Mouse (Mus musculus): ENCODE results near the gene Tmem130.

The Tmem130 gene

DNA sequence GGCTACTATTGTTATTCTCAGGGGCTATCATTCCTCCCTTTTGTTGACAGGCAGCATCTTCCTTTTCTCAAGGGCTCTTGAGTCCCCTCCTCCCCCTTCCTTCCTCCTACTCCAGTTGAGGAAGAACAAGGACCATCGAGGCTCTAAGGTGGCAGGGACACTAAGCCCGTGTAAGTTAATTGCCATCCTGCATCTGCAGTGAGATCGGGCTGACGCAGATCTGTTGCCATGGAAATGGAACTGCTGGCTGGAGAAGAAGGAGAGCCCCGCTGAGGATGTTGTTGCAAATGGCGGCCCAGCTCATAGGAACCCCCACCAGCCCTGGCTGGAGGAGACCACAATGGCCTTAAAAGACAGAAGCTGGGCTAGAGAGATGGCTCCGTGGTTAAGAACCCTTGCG is 3.2 kb downstream of the Tmem130 start:
- ChIA-PET CTCF (interaction anchor here in 3 of 4 experiments (1.0 to 3.1 kb wide), 6 partner anchors 8 to 707 kb away, joined by 3 to 12 read pairs (median 4); partner anchors contain the start of gene Trrap (in 2 of the 3)), POLR2A (interaction anchor here (0.6 to 5.1 kb wide), 12 partner anchors 8 to 774 kb away, joined by 3 to 23 read pairs (median 4); partner anchors contain the start of genes Trrap (in 4 of the 4), Nptx2 (in 2 of the 4) and Zkscan5 (in 1 of the 4))

GRCm38 (mm10) chr5:144757402-144757801 is 4.2 kb downstream of the Tmem130 start:
- ChIA-PET CTCF (interaction anchor here in 1 of 4 experiments (0.9 to 3.1 kb wide), 2 partner anchors 11 to 30 kb away, joined by 3 to 12 read pairs; partner anchors contain the start of gene Trrap), POLR2A (interaction anchor here in 3 of 4 experiments (1.1 to 5.1 kb wide), 6 partner anchors 9 to 305 kb away, joined by 3 to 23 read pairs (median 4); partner anchors contain the start of gene Trrap (in 3 of the 3))

DNA sequence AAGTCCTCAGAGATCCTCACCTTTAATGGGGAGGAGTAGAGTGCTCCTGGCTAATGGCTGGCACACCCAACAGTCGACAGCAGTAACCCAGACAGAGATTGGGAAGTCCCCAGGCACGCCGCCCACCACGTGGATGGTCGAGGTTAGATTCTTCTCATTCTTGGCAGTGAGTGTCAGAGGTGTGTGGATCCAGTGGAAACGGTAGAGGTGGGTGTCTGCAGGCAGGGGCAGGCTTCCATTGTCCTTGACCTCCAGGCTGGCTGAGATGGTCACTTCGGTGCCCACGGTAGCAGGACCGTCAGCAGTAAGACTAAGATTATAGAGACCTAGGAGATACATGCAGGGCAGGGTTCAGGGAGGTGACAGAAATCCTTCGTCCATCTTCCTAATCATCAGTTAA is 6.4 kb downstream of the Tmem130 start:
- CTCF ChIA-PET = interaction anchor here in 2 of 4 experiments (0.6 to 1.2 kb wide), 4 partner anchors 13 to 503 kb away, joined by 3 to 4 read pairs (median 4); no protein-coding TSS in a partner anchor
- POLR2A ChIA-PET = interaction anchor here in 3 of 4 experiments (0.5 to 5.1 kb wide), 8 partner anchors 12 to 1694 kb away, joined by 3 to 23 read pairs (median 4); partner anchors contain the start of genes Trrap (in 2 of the 3) and Nptx2 (in 1 of the 3)

- ChIA-PET POLR2A (interaction anchor here (0.8 to 1.8 kb wide), 13 partner anchors 8 to 207 kb away, joined by 3 to 15 read pairs (median 4); partner anchors contain the start of genes Trrap (in 2 of the 4) and Tmem130 (in 1 of the 4)), CTCF (interaction anchor here (0.6 to 2.8 kb wide), 28 partner anchors 8 to 485 kb away, joined by 3 to 24 read pairs (median 4); partner anchors contain the start of genes Tmem130 (in 3 of the 4) and Trrap (in 3 of the 4))
These were observed 8.6 kb downstream of the Tmem130 start for GRCm38 (mm10) chr5:144753041-144753440.

DNA sequence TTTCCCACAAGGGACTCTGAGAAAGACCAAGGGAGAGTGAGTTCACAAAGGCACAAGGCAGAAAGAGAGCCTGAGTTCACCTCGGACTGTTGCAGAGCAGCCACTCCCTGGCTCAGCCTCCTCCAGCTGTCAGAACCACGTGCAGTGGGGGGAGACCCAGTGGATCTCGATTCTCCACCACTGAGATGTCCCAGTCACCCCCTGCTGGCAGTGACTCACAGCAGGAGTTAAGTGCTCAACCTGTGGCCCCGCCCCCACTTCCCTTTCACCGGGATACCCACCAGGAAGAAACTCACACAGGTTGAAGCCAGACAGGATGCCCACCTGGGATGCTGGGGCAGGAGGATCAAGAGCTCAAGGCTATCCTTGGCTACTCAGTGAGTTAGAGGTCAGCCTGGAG is 9.2 kb downstream of the Tmem130 start:
- POLR2A ChIA-PET = interaction anchor here (0.6 to 1.8 kb wide), 14 partner anchors 9 to 206 kb away, joined by 3 to 15 read pairs (median 4); partner anchors contain the start of genes Trrap (in 2 of the 4) and Tmem130 (in 1 of the 4)
- CTCF ChIA-PET = interaction anchor here (0.5 to 2.8 kb wide), 25 partner anchors 9 to 485 kb away, joined by 3 to 24 read pairs (median 4); partner anchors contain the start of genes Tmem130 (in 3 of the 4) and Trrap (in 2 of the 4)

- CTCF ChIA-PET = interaction anchor here in 1 of 4 experiments (0.6 to 2.8 kb wide), 5 partner anchors 11 to 673 kb away, joined by 3 to 14 read pairs (median 4); no protein-coding TSS in a partner anchor
These were observed 24.5 kb downstream of the Tmem130 start for GRCm38 (mm10) chr5:144737101-144737500.

GRCm38 (mm10) chr5:144734949-144735348 is 26.7 kb downstream of the Tmem130 start:
- ChIA-PET CTCF (interaction anchor here in 3 of 4 experiments (0.6 to 2.3 kb wide), 24 partner anchors 8 to 528 kb away, joined by 3 to 9 read pairs (median 4); partner anchors contain the start of gene Tecpr1 (in 1 of the 3)), POLR2A (interaction anchor here in 1 of 4 experiments (0.5 to 1.9 kb wide), 3 partner anchors 9 to 1272 kb away, joined by 3 to 5 read pairs (median 3); no protein-coding TSS in a partner anchor)

More at GRCm38 (mm10) chr5:144737101-144737500, 24.5 kb downstream of the Tmem130 start:
- POLR2A ChIA-PET = interaction anchor here in 2 of 4 experiments (0.7 to 1.5 kb wide), 6 partner anchors 10 to 513 kb away, joined by 3 to 5 read pairs (median 3); partner anchors contain the start of genes Tecpr1 (in 1 of the 2) and Trrap (in 1 of the 2)

DNA sequence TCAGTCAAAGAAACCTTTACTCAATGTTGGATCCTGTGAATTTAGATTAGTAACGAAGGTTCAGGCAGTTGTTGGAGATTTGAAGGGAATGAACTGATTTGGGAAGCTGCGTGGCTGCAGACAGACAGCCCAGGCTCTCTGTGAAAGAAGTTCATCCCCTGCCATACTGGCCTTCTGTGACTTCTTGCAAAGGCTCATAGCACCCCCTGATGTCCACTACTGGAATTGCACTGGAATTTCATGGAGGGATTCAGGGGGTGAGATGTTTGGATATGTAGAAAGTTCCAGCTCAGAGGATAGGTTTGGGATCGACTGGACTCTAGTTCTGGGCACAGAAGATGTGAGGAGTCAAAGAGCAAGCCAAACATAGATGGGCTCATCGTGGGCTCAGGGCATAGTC is 27.7 kb downstream of the Tmem130 start:
- POLR2A ChIA-PET = interaction anchor here in 1 of 4 experiments (1.9 kb wide), 1 partner anchor 8 kb away, joined by 5 read pairs; no protein-coding TSS in a partner anchor
- CTCF ChIA-PET = interaction anchor here in 3 of 4 experiments (0.6 to 2.3 kb wide), 38 partner anchors 9 to 695 kb away, joined by 3 to 9 read pairs (median 4); partner anchors contain the start of genes Tecpr1 (in 1 of the 3), Tmem130 (in 1 of the 3) and Trrap (in 1 of the 3)

DNA sequence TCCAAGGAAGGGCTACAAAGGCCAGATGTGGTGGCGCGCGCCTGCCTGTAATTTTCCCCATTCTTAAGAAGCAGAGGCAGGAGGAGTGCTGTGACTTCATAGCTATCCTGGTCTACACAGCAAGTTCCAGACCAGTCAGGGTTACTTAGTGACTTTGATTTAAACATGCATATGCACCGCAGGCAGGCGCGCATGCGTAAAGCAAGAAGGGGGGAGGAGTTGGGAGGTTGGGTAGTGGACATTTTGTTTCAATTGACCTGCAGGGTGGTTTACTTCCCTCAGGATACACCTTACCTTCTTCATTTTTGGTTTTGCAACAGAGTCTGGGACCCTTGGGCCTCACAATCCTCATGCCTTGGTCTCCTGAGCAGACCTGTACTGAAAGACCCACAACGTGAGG is 32.4 kb downstream of the Tmem130 start:
- ChIA-PET POLR2A (interaction anchor here in 2 of 4 experiments (1.0 to 4.8 kb wide), 2 partner anchors 183 kb away, joined by 3 to 20 read pairs; partner anchors contain the start of gene Nptx2 (in 1 of the 2)), CTCF (interaction anchor here in 2 of 4 experiments (0.6 to 1.0 kb wide), 2 partner anchors 228 to 527 kb away, joined by 3 to 4 read pairs; no protein-coding TSS in a partner anchor)

- POLR2A ChIA-PET = interaction anchor here in 2 of 4 experiments (0.7 to 4.8 kb wide), 6 partner anchors 15 to 221 kb away, joined by 3 to 20 read pairs (median 3); partner anchors contain the start of gene Nptx2 (in 1 of the 2)
- CTCF ChIA-PET = interaction anchor here (0.6 to 3.4 kb wide), 14 partner anchors 9 to 526 kb away, joined by 3 to 14 read pairs (median 4); no protein-coding TSS in a partner anchor
These were observed 33.4 kb downstream of the Tmem130 start for GRCm38 (mm10) chr5:144728237-144728636.

GRCm38 (mm10) chr5:144727119-144727518 is 34.5 kb downstream of the Tmem130 start:
- POLR2A ChIA-PET = interaction anchor here in 3 of 4 experiments (0.5 to 4.8 kb wide), 14 partner anchors 10 to 339 kb away, joined by 3 to 20 read pairs (median 4); partner anchors contain the start of gene Nptx2 (in 2 of the 3)
- CTCF ChIA-PET = interaction anchor here (0.5 to 3.4 kb wide), 69 partner anchors 9 to 519 kb away, joined by 3 to 22 read pairs (median 4); partner anchors contain the start of gene Trrap (in 1 of the 4)

DNA sequence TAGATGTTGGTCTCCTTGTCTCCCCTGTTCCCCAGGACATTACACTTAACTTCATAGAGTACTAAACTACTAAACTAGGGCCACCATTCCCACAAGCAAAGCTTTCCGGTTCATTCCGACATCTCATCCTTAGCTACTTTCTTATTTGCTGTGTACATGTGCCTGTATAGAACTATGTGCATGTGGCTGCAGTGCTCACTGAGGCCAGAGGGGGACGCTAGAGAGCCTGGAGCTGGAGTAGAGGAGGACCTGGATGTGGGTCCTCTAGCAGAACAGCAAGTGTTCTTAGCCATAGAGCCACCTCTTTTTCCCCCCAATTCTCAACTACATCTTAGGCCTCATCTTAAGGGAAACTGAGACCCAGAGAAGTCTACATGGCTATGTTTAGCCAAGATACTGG is 36.1 kb downstream of the Tmem130 start:
- ChIA-PET POLR2A (interaction anchor here in 3 of 4 experiments (0.6 to 4.8 kb wide), 21 partner anchors 9 to 314 kb away, joined by 3 to 20 read pairs (median 3); partner anchors contain the start of gene Nptx2 (in 2 of the 3)), CTCF (interaction anchor here (0.5 to 3.4 kb wide), 47 partner anchors 9 to 1432 kb away, joined by 3 to 22 read pairs (median 4); partner anchors contain the start of genes Tmem130 (in 1 of the 4) and Zfp853 (in 1 of the 4))

DNA sequence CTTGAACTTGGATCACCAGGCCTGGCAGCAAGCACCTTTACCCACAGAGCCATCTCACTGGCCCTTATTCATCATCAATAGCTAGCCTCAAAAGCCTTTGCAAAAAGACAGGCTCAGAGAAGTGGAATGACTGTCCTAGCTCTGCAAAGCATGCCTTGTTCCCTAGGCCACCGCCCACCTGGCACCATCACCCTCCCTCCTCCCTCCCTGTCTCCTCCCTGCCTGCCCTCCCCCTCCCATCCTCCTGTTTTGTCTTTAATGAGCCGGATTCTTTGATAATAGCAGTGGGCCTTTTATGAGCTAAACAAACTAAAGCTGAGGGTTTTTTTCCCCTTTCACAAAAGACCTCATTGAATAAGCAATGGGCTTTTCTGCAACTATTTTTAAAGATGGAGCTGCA is 36.7 kb downstream of the Tmem130 start:
- ChIA-PET POLR2A (interaction anchor here in 3 of 4 experiments (0.5 to 4.8 kb wide), 23 partner anchors 9 to 365 kb away, joined by 3 to 20 read pairs (median 3); partner anchors contain the start of gene Nptx2 (in 2 of the 3)), CTCF (interaction anchor here (0.5 to 3.4 kb wide), 47 partner anchors 9 to 1431 kb away, joined by 3 to 22 read pairs (median 4); partner anchors contain the start of genes Tmem130 (in 1 of the 4) and Zfp853 (in 1 of the 4))

DNA sequence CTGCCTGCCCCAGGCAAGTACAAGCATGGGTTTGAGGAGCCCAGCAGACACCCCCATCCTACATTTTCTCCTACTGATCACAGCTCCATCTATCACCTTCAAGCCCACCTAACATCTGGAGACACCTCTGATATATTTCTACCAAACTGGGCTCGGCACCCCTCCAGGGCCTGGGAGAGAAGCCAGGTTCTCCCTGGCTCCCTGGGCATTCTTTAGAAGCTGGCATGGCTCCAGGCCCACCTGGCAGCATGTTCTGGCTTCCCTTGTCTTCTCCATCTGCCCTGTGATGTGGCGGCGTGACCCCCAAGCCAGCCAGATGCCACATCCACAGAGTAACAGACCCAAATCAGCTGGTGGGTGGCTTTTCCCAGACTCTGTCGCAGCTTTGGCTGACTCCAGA is 41.3 kb downstream of the Tmem130 start:
- ChIA-PET POLR2A (no interaction called here), CTCF (interaction anchor here in 2 of 4 experiments (0.6 to 1.0 kb wide), 2 partner anchors 27 to 227 kb away, joined by 3 to 4 read pairs; no protein-coding TSS in a partner anchor)

- ChIA-PET POLR2A (no interaction called here), CTCF (interaction anchor here in 1 of 4 experiments (0.7 to 1.0 kb wide), 2 partner anchors 26 kb away, joined by 3 read pairs; no protein-coding TSS in a partner anchor)
These were observed 41.8 kb downstream of the Tmem130 start for GRCm38 (mm10) chr5:144719781-144720180.

GRCm38 (mm10) chr5:144717186-144717585 is 44.4 kb downstream of the Tmem130 start:
- ChIA-PET CTCF (no interaction called here), POLR2A (interaction anchor here in 2 of 4 experiments (0.7 to 1.1 kb wide), 3 partner anchors 9 to 172 kb away, joined by 3 to 4 read pairs (median 3); partner anchors contain the start of gene Nptx2 (in 1 of the 2))

GRCm38 (mm10) chr5:144713371-144713770 is 48.2 kb downstream of the Tmem130 start:
- POLR2A ChIA-PET = interaction anchor here in 3 of 4 experiments (0.6 to 1.2 kb wide), 5 partner anchors 9 to 316 kb away, joined by 3 to 4 read pairs (median 3); partner anchors contain the start of genes Nptx2 (in 1 of the 3) and Trrap (in 1 of the 3)
- CTCF ChIA-PET = interaction anchor here (0.5 to 1.5 kb wide), 17 partner anchors 12 to 332 kb away, joined by 3 to 5 read pairs (median 3); no protein-coding TSS in a partner anchor
